Mouse (Mus musculus) ES-E14 (cell line): Measurements from ENCODE around the gene Tufm.

Experiments used
- HCFC1 ChIP-seq: IDR thresholded peaks from 2 replicates; pipeline ENCODE4 v1.6.1; 2012; ENCODE audit warnings: low read length, inconsistent platforms, borderline replicate concordance; ENCODE audit not compliant: insufficient read depth
- MAFK ChIP-seq: IDR thresholded peaks from 2 replicates; pipeline ENCODE4 v1.6.1; 2014; ENCODE audit warnings: mild to moderate bottlenecking, low read depth, low read length, inconsistent platforms; ENCODE audit not compliant: insufficient read depth

- TF ChIP-seq MAFK (no peak), HCFC1 (peak; percentile 77; the same call in 1 of the 2 replicates)
Observed at GRCm38 (mm10) chr7:126474993-126475581, 12.1 kb upstream of the Tufm start, which contains the start of gene Sh2b1.
